Mouse (Mus musculus): ENCODE measurements around the gene Kctd8.

DNA sequence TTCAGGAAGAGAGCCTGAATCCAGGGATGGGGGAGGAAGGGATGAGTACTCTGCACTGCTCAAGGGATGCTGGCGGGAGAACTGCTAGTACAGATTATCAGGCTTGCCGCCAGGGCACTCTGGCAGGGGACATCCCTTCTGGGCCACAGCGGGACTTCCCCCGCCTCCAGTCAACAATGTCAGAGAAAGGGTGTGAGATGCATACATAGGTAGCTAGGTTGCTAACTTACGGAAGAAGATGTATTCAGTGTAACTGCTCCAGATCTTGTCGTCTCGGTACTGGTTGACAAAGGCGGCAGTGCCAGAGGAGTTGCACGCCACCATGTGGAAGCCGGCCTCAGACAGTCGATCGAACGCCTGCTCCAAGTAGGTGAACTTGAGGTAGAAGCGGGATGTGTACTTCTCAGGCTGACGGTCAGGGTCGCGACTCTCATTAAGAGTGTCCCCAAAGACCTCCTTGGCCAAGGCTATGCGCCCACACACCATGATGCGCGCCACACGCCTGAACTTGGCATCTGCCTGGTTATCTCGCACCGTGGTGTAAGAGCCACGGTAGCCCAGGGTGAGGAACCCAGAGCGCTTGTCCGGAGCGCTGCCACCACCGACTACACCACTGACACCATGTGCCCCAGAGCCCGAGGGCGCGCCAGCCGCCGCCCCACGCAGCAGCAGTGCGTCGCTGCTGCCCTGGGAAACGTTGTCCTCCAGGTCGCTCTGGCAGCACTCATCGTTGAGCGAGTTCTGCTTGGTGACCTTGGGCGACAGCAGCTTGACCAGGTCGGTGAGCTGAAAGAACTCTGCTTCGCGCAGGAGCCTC, 1.2 kb downstream of the Kctd8 start:
- TF ChIP-seq CTCF (IDR thresholded peaks at IDR 0.05; ENCODE audit: borderline replicate concordance, insufficient read depth, low read depth, low read length) = peak; percentile 68
- peak; percentile 44; the same call in 1 of the 2 replicates for TF ChIP-seq POLR2A (IDR thresholded peaks at IDR 0.05; ENCODE audit: borderline replicate concordance, insufficient read depth, low read length)
